Mouse (Mus musculus) activated CD4-positive, CD25-positive, alpha-beta regulatory T cell, adult 4 months (primary cell): ENCODE data around the gene Tapt1. TPM values are rescaled to one million over a fixed set of nuclear protein-coding genes. Genes with fewer than 3 reads are reported as not detected.

Source experiments
- ATAC-seq: one replicate; pipeline ENCODE4 v1.8.0; 2017
- polyA plus RNA-seq, 2 experiments: library from polyadenylated mRNA; unstranded; fragments of 100-300 nt; shearing (Covaris generic); gene quantifications; one replicate each; pipeline ENCODE4 v1.2.1; 2017

The Tapt1 gene
- 10 to 100 TPM; 15.1 to 15.2 TPM for polyA plus RNA-seq

- ATAC-seq, result peak; percentile 56
Measured at GRCm38 (mm10) chr5:44226521-44227461, at the start of gene Tapt1. Tapt1 (minus strand) TSS chr5:44226626.

GRCm38 (mm10) chr5:44271564-44271963 lies 45.1 kb upstream of the Tapt1 start:
- ATAC-seq, result no peak

- peak; percentile 40 for ATAC-seq
Measured at GRCm38 (mm10) chr5:44268524-44268923, 42.1 kb upstream of the Tapt1 start.

- no peak for ATAC-seq
Measured at GRCm38 (mm10) chr5:44261691-44262090, 35.3 kb upstream of the Tapt1 start.

- no peak for ATAC-seq
Measured at GRCm38 (mm10) chr5:44261172-44261571, 34.7 kb upstream of the Tapt1 start.

- no peak for ATAC-seq
Measured at GRCm38 (mm10) chr5:44259678-44260077, 33.3 kb upstream of the Tapt1 start.

DNA sequence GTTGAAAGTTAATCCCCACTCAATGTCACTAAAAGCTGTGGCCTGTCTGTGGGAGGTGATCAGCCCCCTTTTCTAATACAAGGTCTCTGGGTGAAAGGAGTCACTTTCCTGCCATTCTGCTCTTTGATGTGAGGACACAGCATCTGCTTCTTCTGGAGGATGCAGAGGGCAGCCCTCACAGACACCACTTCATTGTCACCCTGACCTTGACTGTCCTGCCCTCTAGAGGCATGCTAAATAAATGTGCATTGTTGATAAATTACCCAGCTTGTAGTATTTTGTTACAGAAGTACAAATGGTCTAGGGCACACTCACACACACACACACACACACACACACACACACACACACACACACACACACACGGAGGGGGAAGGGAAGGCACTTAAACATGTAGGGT lies 31.7 kb upstream of the Tapt1 start:
- ATAC-seq, result peak; percentile 59

DNA sequence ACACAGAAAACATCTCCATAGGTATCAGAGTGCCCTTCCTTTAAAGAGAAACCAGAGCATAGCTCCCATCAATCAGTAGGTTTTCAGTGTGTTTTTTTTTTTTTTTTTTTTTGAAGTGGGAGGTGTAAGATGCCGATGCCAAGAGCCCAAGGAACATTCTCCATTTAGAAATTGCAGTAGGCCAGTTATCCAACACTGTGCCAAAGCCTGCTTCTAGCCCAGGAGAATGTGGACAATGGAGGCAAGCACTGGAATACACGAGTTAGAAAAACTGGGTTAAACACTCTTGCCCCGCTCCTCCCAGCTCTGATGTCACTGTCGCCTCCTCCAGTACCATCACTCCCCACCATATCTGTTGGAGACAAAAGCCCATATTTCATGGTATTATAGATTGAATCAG lies 31.0 kb upstream of the Tapt1 start:
- no peak for ATAC-seq

DNA sequence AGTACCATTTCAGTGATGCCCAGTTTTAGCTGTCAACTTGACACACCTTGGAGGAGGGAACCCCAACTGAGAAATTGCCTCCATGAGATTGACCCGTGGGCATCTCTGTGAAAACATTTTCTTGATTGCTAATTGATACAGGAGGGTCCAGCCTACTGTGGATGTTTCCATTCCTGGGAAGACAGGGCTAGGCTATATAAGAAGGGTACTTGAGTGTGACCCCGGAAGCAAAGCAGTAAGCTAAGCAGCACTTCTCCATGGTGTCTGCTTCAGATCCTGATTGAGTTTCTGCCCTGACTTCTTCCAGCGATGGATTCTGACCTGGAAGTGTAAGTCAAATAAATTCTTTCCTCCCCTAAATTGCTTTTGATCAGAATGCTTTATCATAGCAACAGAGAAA lies 30.1 kb upstream of the Tapt1 start:
- no peak for ATAC-seq

GRCm38 (mm10) chr5:44255756-44256398 lies 29.5 kb upstream of the Tapt1 start:
- no peak for ATAC-seq

GRCm38 (mm10) chr5:44253449-44253848 lies 27.0 kb upstream of the Tapt1 start:
- ATAC-seq, result no peak

- ATAC-seq, result no peak
Measured at GRCm38 (mm10) chr5:44252395-44252794, 26.0 kb upstream of the Tapt1 start.

- no peak for ATAC-seq
Measured at GRCm38 (mm10) chr5:44250211-44250955, 24.0 kb upstream of the Tapt1 start.

DNA sequence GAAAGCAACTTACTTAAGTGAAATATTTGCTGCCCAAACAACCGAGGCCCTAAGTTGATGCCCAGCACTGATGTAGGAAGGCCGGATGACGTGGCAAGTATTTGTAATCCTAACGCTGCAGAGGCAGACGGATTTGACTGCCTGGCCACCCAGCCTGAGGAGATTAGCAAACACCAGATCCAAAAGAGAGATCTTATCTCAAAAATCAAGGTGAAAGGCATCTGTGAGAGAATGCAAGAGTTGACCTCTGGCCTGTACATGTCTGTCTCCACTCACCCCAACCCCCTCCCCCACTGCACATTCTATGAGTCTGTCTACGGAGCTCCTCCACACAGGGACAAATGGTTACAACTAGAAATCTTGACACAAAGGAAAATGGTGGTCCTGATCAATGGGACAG lies 22.9 kb upstream of the Tapt1 start:
- no peak for ATAC-seq

GRCm38 (mm10) chr5:44246493-44247217 lies 20.2 kb upstream of the Tapt1 start:
- ATAC-seq, result no peak

GRCm38 (mm10) chr5:44244894-44245423 lies 18.5 kb upstream of the Tapt1 start:
- no peak for ATAC-seq

GRCm38 (mm10) chr5:44242828-44243227 lies 16.4 kb upstream of the Tapt1 start:
- ATAC-seq, result no peak

DNA sequence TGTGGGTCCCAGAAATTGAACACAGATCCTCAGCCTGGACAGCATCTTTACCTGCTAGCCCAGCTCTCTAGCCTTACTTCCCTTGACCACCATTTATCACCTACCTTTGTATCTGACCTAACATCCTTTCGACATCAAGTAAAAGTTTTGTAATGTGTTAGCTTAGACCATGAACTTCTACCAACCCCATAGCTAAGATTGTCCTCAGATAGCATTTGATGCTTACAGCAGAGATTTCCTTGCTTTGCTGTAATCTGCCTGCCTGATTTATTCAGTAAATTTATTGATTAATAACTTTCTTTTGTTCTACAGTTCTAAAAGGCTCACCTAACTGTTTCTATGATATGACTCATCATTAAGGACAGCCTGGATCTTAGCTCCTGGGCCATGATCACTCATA lies 15.3 kb upstream of the Tapt1 start:
- no peak for ATAC-seq

DNA sequence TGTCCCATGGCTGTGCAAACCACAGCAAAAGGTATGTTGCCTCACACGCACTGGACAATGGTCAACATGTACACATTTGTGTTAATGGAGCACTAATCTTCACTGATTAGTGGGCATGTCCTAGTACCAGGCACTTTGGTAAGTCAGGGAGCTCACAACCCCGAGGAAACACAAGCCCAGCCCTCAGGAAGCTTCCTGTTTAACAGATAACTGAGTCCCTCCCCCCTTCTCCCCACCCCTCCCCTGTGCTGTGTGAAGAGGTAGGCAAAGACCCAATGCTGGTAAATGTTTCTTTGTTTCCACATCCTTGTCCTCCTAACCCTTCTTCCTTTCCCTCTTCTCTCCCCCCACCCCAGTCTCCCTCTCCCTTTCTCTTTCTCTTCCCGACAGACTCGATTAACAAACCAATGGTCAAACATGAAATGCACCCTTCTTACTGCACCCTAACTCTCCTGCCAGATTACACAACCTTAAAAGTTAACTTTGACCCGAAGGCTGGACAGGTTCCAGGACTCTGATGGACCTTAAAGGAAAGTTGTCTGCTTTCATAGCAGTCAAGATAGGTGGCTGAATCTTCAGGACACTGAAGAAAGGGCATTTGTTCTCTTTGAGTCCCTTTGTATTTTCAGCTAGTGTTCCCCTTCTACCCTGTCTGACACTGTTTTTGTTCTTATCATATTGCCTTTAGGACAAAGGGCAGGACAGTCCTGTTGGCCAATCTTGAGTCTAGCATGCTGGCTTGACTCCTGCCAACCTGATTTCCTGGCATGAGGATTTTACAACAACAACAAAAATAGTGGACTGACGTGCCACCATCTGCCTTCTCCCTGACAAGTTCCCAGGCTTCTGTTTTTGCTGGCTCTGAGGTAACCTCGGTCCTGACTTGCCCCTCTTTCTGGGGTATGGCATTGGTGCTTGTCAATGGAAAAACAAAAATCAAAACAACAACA lies 13.0 kb upstream of the Tapt1 start:
- peak; percentile 72 for ATAC-seq

DNA sequence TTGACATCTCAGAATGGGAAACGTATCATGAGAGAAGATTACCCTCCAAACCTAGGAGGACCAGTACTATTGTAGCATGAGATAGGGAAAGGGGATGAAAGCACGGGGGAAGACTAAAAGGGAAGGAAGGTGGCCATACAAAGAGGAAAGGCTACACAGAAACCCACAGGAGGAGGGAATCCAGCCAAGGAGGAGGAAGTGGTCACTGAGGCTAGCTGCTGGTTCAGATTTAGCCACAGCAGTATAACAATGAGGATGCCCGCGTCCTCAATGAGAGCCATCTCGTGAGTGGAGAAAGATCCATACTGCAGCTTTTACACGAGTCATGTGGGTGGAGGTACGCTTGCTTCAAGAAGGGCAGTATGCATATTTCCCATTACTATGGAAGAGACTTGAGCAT lies 11.8 kb upstream of the Tapt1 start:
- ATAC-seq, result no peak

DNA sequence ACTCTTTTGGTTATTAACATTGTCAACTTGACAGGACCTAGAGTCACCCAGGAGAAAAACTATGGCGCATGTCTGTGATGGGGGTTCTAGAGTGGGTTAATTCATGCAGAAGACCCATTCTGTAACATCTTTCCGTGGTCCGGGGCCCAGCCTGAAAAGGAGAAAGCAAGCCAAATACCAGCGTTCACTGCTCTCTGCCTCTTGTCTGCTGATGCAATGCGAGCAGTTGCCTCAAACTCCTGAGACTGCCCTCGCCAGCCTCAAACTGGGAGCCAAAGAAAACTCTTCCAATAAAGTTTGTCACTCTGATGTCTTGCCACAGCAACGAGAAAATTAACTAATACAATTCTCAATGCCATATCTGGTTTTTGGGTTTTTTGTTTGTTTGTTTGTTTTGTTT lies 8.2 kb upstream of the Tapt1 start:
- no peak for ATAC-seq
